Mouse (Mus musculus): Measurements from ENCODE around the gene Cuzd1. TPM values are rescaled to one million over a fixed set of nuclear protein-coding genes. Genes with fewer than 3 reads are reported as not detected.

The Cuzd1 gene
- polyA plus RNA-seq, 1 experiment from 2014 or later: not detected

- ATAC-seq (ENCODE audit: low FRiP score, low TSS enrichment): no peak
- Histone ChIP-seq H3K27me3 (ENCODE audit: control insufficient read depth, insufficient read depth, low read length) (no peaks in the 10 kb centered on the region), H3K27ac (ENCODE audit: low read depth, low read length) (no peak overlapping the region), H3K4me2 (replicated peaks; ENCODE audit: low read depth, low read length) (no peak overlapping the region), H3K9ac (ENCODE audit: low read depth, low read length) (no peak overlapping the region), H3K36me3 (ENCODE audit: control insufficient read depth, insufficient read depth, low read length) (no peaks in the 10 kb centered on the region), H3K4me3 (ENCODE audit: low read length) (no peak overlapping the region), H3K4me1 (ENCODE audit: control insufficient read depth, insufficient read depth, low read length) (no peaks in the 10 kb centered on the region), H3K9me3 (ENCODE audit: control insufficient read depth, low read length) (no peaks in the 10 kb centered on the region)
- WGBS: 75% methylated on average over 8 of the region's 8 CpGs
These were observed 18.8 kb downstream of the Cuzd1 start for GRCm38 (mm10) chr7:131303340-131303739.

GRCm38 (mm10) chr7:131297151-131297550 is 24.9 kb downstream of the Cuzd1 start:
- no peaks in the 10 kb centered on the region for H3K4me1 ChIP-seq (ENCODE audit: control insufficient read depth, insufficient read depth, low read length)
- H3K9me3 ChIP-seq (ENCODE audit: control insufficient read depth, low read length): no peaks in the 10 kb centered on the region
- H3K36me3 ChIP-seq (ENCODE audit: control insufficient read depth, insufficient read depth, low read length): no peaks in the 10 kb centered on the region
- H3K4me3 ChIP-seq (ENCODE audit: low read length): no peak overlapping the region
- H3K4me2 ChIP-seq (replicated peaks; ENCODE audit: low read depth, low read length): no peak overlapping the region
- H3K9ac ChIP-seq (ENCODE audit: low read depth, low read length): no peak overlapping the region
- H3K27ac ChIP-seq (ENCODE audit: low read depth, low read length): no peak overlapping the region
- ATAC-seq (ENCODE audit: low FRiP score, low TSS enrichment): no peak
- no peaks in the 10 kb centered on the region for H3K27me3 ChIP-seq (ENCODE audit: control insufficient read depth, insufficient read depth, low read length)
- WGBS: 82% methylated on average over 8 of the region's 8 CpGs

- Histone ChIP-seq H3K4me1 (ENCODE audit: control insufficient read depth, insufficient read depth, low read length) (no peaks in the 10 kb centered on the region), H3K4me3 (ENCODE audit: low read length) (no peak overlapping the region), H3K9me3 (ENCODE audit: control insufficient read depth, low read length) (no peaks in the 10 kb centered on the region), H3K4me2 (replicated peaks; ENCODE audit: low read depth, low read length) (no peak overlapping the region), H3K36me3 (ENCODE audit: control insufficient read depth, insufficient read depth, low read length) (no peaks in the 10 kb centered on the region), H3K9ac (ENCODE audit: low read depth, low read length) (no peak overlapping the region), H3K27me3 (ENCODE audit: control insufficient read depth, insufficient read depth, low read length) (no peaks in the 10 kb centered on the region), H3K27ac (ENCODE audit: low read depth, low read length) (no peak overlapping the region)
- no peak for ATAC-seq (ENCODE audit: low FRiP score, low TSS enrichment)
- 79% methylated on average over 4 of the region's 4 CpGs for WGBS
These were observed 56.2 kb downstream of the Cuzd1 start for GRCm38 (mm10) chr7:131265851-131266250.

GRCm38 (mm10) chr7:131264251-131264650 is 57.8 kb downstream of the Cuzd1 start:
- WGBS: 85% methylated on average over 4 of the region's 4 CpGs
- H3K4me3 ChIP-seq (ENCODE audit: low read length): no peak overlapping the region
- H3K4me2 ChIP-seq (replicated peaks; ENCODE audit: low read depth, low read length): no peak overlapping the region
- H3K4me1 ChIP-seq (ENCODE audit: control insufficient read depth, insufficient read depth, low read length): no peaks in the 10 kb centered on the region
- no peak overlapping the region for H3K9ac ChIP-seq (ENCODE audit: low read depth, low read length)
- no peaks in the 10 kb centered on the region for H3K27me3 ChIP-seq (ENCODE audit: control insufficient read depth, insufficient read depth, low read length)
- H3K27ac ChIP-seq (ENCODE audit: low read depth, low read length): no peak overlapping the region
- no peak for ATAC-seq (ENCODE audit: low FRiP score, low TSS enrichment)
- H3K9me3 ChIP-seq (ENCODE audit: control insufficient read depth, low read length): no peaks in the 10 kb centered on the region
- no peaks in the 10 kb centered on the region for H3K36me3 ChIP-seq (ENCODE audit: control insufficient read depth, insufficient read depth, low read length)

- 33% methylated on average over 6 of the region's 6 CpGs for WGBS
- Histone ChIP-seq H3K9ac (ENCODE audit: low read depth, low read length) (no peak overlapping the region), H3K27ac (ENCODE audit: low read depth, low read length) (no peak overlapping the region), H3K4me1 (ENCODE audit: control insufficient read depth, insufficient read depth, low read length) (no peaks in the 10 kb centered on the region), H3K9me3 (ENCODE audit: control insufficient read depth, low read length) (no peaks in the 10 kb centered on the region), H3K36me3 (ENCODE audit: control insufficient read depth, insufficient read depth, low read length) (no peaks in the 10 kb centered on the region), H3K4me3 (ENCODE audit: low read length) (no peak overlapping the region), H3K4me2 (replicated peaks; ENCODE audit: low read depth, low read length) (no peak overlapping the region), H3K27me3 (ENCODE audit: control insufficient read depth, insufficient read depth, low read length) (no peaks in the 10 kb centered on the region)
- ATAC-seq (ENCODE audit: low FRiP score, low TSS enrichment): no peak
These were observed 61.1 kb downstream of the Cuzd1 start for GRCm38 (mm10) chr7:131260946-131261345.

Other genes starting within 250 kb of the Cuzd1 start
- not detected in 2 replicates for gene 4933402N03Rik, start 176.0 kb downstream of the Cuzd1 start, polyA plus RNA-seq (2014; fragmentation: Nextera tagmentation; extraction: Ambion mirVana)
- not detected in 2 replicates for gene 5430419D17Rik, start 147.9 kb downstream of the Cuzd1 start, polyA plus RNA-seq (2014; fragmentation: Nextera tagmentation; extraction: Ambion mirVana)
- not detected in 2 replicates for gene Fam24b, start 7.2 kb upstream of the Cuzd1 start, polyA plus RNA-seq (2014; fragmentation: Nextera tagmentation; extraction: Ambion mirVana)
- not detected in 2 replicates for gene Fam24a, start 11.6 kb upstream of the Cuzd1 start, polyA plus RNA-seq (2014; fragmentation: Nextera tagmentation; extraction: Ambion mirVana)
- gene 2310057M21Rik, start 40.5 kb upstream of the Cuzd1 start, polyA plus RNA-seq (2014; fragmentation: Nextera tagmentation; extraction: Ambion mirVana): 18.5 and 21.3 TPM in 2 replicates
- gene Pstk, start 48.8 kb upstream of the Cuzd1 start, polyA plus RNA-seq (2014; fragmentation: Nextera tagmentation; extraction: Ambion mirVana): 65.1 and 76.9 TPM in 2 replicates
- gene Ikzf5, start 88.2 kb upstream of the Cuzd1 start, polyA plus RNA-seq (2014; fragmentation: Nextera tagmentation; extraction: Ambion mirVana): 14.8 and 23.4 TPM in 2 replicates
- gene Acadsb, start 88.3 kb upstream of the Cuzd1 start, polyA plus RNA-seq (2014; fragmentation: Nextera tagmentation; extraction: Ambion mirVana): 60.3 and 93.0 TPM in 2 replicates
- gene Hmx3, start 220.6 kb upstream of the Cuzd1 start, polyA plus RNA-seq (2014; fragmentation: Nextera tagmentation; extraction: Ambion mirVana): not detected in 2 replicates
- not detected in 2 replicates for gene Hmx2, start 226.5 kb upstream of the Cuzd1 start, polyA plus RNA-seq (2014; fragmentation: Nextera tagmentation; extraction: Ambion mirVana)
- 241 and 263 TPM in 2 replicates for gene Bub3, start 237.9 kb upstream of the Cuzd1 start, polyA plus RNA-seq (2014; fragmentation: Nextera tagmentation; extraction: Ambion mirVana)

Data from kidney, embryonic 14.5 days (tissue).